Mouse (Mus musculus) kidney, postnatal 25 days (tissue): ENCODE measurements around the gene Sept9.
A peak's percentile ranks its signal among the peaks of the same experiment; 100 is the strongest.

Experiments used
- DNase-seq, 2 experiments: peaks; one replicate each; pipeline ENCODE4 v3.0.0; 2021; ENCODE audit warnings: mixed read lengths in 2 of 2

The Sept9 gene

GRCm38 (mm10) chr11:117353126-117353525 lies 153.7 kb downstream of the Sept9 start:
- DNase-seq = no peak

GRCm38 (mm10) chr11:117354107-117354506 lies 154.6 kb downstream of the Sept9 start:
- peak; percentile 82 to 86 for DNase-seq

GRCm38 (mm10) chr11:117356937-117357336 lies 157.5 kb downstream of the Sept9 start:
- DNase-seq = no peak

- peak; percentile 94 to 99 for DNase-seq
Measured at GRCm38 (mm10) chr11:117357916-117358639, 158.6 kb downstream of the Sept9 start.

GRCm38 (mm10) chr11:117359161-117359560 lies 159.7 kb downstream of the Sept9 start:
- no peak for DNase-seq

- DNase-seq = peak; percentile 71 to 81
Measured at GRCm38 (mm10) chr11:117359870-117360269, 160.4 kb downstream of the Sept9 start.

- peak in 1 of 2 experiments; percentile 43 for DNase-seq
Measured at GRCm38 (mm10) chr11:117360561-117360960, 161.1 kb downstream of the Sept9 start.

GRCm38 (mm10) chr11:117362307-117362706 lies 162.8 kb downstream of the Sept9 start:
- DNase-seq = no peak

- DNase-seq = peak in 1 of 2 experiments; percentile 50
Measured at GRCm38 (mm10) chr11:117363918-117364317, 164.5 kb downstream of the Sept9 start.

GRCm38 (mm10) chr11:117366426-117366825 lies 167.0 kb downstream of the Sept9 start:
- DNase-seq = peak; percentile 25 to 39

- peak in 1 of 2 experiments; percentile 33 for DNase-seq
Measured at GRCm38 (mm10) chr11:117366861-117367357, 167.4 kb downstream of the Sept9 start.

- no peak for DNase-seq
Measured at GRCm38 (mm10) chr11:117367937-117368336, 168.5 kb downstream of the Sept9 start.

GRCm38 (mm10) chr11:117369347-117369746 lies 169.9 kb downstream of the Sept9 start:
- no peak for DNase-seq

- no peak for DNase-seq
Measured at GRCm38 (mm10) chr11:117370262-117370850, 170.9 kb downstream of the Sept9 start.

- no peak for DNase-seq
Measured at GRCm38 (mm10) chr11:117372537-117372936, 173.1 kb downstream of the Sept9 start.

- no peak for DNase-seq
Measured at GRCm38 (mm10) chr11:117373195-117373594, 173.7 kb downstream of the Sept9 start.

GRCm38 (mm10) chr11:117373870-117374269 lies 174.4 kb downstream of the Sept9 start:
- no peak for DNase-seq

GRCm38 (mm10) chr11:117374288-117374687 lies 174.8 kb downstream of the Sept9 start:
- DNase-seq = no peak

GRCm38 (mm10) chr11:117379774-117380173 lies 180.3 kb downstream of the Sept9 start:
- no peak for DNase-seq

- no peak for DNase-seq
Measured at GRCm38 (mm10) chr11:117384235-117384634, 184.8 kb downstream of the Sept9 start.

- DNase-seq = peak; percentile 90 to 95
Measured at GRCm38 (mm10) chr11:117384897-117385296, 185.4 kb downstream of the Sept9 start.

- no peak for DNase-seq
Measured at GRCm38 (mm10) chr11:117385331-117386103, 186.1 kb downstream of the Sept9 start.

GRCm38 (mm10) chr11:117387241-117387640 lies 187.8 kb downstream of the Sept9 start:
- peak in 1 of 2 experiments; percentile 36 for DNase-seq
